Mouse (Mus musculus): ENCODE results near the gene Depdc1b. TPM values are rescaled to one million over a fixed set of nuclear protein-coding genes. Genes with fewer than 3 reads are reported as not detected.

Gene Depdc1b
- 1.7 TPM for polyA plus RNA-seq (2017; shearing (Covaris generic))

DNA sequence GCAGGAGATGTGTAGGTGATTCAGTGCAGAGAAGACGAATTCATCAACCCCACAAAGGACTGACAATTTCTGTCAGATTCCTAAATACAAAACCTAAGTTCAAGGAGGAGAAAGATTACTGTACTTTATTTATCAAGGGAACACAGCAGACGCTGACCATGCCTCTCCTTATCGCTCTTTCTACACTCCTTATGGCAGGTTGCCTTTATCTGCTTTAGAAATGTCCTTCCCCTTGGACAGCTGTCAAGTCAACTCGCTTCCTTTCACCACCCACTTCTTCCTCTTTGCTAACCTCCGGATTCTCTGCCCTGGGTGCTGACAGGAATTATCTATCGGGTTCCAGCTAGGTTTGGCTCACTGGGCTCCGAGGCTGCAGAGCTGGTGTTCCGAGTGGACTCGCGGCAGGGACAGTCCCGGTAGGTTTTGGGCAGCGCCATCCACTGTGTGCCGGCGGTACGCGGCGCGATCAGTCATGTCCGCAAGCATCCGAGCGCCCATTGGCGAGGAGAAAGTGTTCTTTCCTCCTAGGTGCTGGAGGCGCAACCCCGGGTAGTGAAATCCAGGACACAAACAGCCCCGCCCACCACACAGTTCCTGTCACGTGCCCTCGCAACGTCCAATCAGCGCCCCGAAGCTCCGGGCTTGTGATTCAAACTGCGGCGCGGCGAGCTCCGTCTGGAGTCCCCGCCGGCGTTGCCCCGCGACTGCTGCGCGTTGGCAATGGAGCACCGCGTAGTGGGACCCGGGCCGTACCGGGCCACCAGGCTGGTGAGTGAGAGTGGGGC, at the start of gene Depdc1b:
TSS of gene Depdc1b (plus strand) at position 631 of the 785 bp plus-strand sequence.

DNA sequence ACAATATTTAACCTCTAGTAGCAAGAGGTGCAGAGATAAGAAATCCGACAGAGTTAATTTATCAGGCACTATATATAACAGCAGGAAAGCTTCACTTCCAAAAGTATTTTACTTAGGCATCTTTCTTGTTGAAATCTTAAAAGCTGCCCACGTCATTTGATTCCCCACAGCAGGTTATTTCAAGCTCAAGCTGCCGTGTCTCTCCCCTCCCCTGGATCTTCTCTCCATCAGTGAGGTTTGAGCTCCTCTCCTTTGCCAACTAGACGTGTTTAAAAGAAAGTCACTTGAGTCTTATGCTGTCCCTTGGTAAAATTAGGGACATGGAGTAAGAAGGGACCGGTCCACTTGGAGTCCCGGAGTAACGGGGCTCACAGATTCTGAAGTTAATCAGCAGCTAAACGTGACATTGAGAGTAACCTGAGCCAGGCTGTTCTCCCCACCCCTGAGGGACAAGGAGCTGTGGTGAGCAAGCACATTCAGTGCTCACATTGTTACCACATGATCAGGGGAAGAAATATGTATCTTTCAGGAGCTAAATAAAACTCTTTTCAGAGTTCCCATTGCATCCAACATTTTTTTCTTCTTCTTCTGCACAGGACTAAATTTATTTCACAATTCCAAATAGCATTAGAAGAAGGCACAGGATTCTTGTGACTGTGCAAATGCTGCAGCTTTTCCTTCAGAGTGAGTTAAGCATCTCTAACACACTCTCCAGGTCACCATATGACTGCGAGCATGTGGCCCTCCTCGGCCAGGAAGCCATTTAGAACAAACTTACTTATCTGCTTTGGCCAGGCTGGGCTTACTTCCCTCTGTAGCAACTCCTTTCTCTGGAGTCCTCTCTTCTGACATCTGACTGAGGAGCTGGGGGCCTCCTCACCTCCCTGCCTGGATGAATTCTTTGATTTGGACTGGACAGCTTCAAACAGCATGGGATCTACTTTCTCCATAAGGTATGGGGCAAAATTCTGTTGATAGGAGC, 133.3 kb downstream of the Depdc1b start, which contains the start of gene Pde4d:
TSS of gene Pde4d (plus strand) at position 833 of the 982 bp plus-strand sequence.

Other genes starting within 250 kb of the Depdc1b start
- gene Ndufaf2, start 157.7 kb upstream of the Depdc1b start, polyA plus RNA-seq (2017; shearing (Covaris generic)): 19.1 TPM
- gene Ercc8, start 157.6 kb upstream of the Depdc1b start, polyA plus RNA-seq (2017; shearing (Covaris generic)): 22.5 TPM
- gene Elovl7, start 101.9 kb upstream of the Depdc1b start, polyA plus RNA-seq (2017; shearing (Covaris generic)): 0.52 TPM
- gene Pde4d, start 133.6 kb downstream of the Depdc1b start, polyA plus RNA-seq (2017; shearing (Covaris generic)): 4.1 TPM